Mouse (Mus musculus) small intestine, adult 2 months (tissue): ENCODE measurements around the gene Olfr514. TPM values are rescaled to one million over a fixed set of nuclear protein-coding genes. Genes with fewer than 3 reads are reported as not detected.
"Not testable (repeated sequence)": the region's sequence is repeated elsewhere in the genome, so short reads cannot be mapped to it uniquely, and the experiment has no call there.

Experiments used
- H3K27ac ChIP-seq: fragments of 200-500 bp; 2 replicates; pipeline ENCODE4 v1.5.1; 2012; ENCODE audit warnings: low read depth, low read length, control low read depth, inconsistent platforms; ENCODE audit not compliant: insufficient read depth
- H3K27me3 ChIP-seq: fragments of 200-500 bp; 2 replicates; pipeline ENCODE4 v1.6.1; 2012; ENCODE audit warnings: mild to moderate bottlenecking, moderate library complexity, low read length, inconsistent platforms; ENCODE audit not compliant: control insufficient read depth, insufficient read depth
- H3K36me3 ChIP-seq: fragments of 200-500 bp; 2 replicates; pipeline ENCODE4 v1.6.1; 2012; ENCODE audit warnings: mild to moderate bottlenecking, low read length, control low read depth, inconsistent platforms; ENCODE audit not compliant: control insufficient read depth, insufficient read depth
- H3K4me1 ChIP-seq: fragments of 200-500 bp; 2 replicates; pipeline ENCODE4 v1.6.1; 2012; ENCODE audit warnings: low read length, inconsistent platforms, mixed read lengths; ENCODE audit not compliant: control insufficient read depth, insufficient read depth, insufficient read length
- H3K4me3 ChIP-seq: fragments of 200-500 bp; 2 replicates; pipeline ENCODE4 v1.5.1; 2012; ENCODE audit warnings: low read depth, mild to moderate bottlenecking, control low read depth, inconsistent platforms, low read length, moderate library complexity
- CTCF ChIP-seq: fragments of 200-500 bp; IDR thresholded peaks from 2 replicates; pipeline ENCODE4 v1.5.1; 2012; ENCODE audit warnings: low read depth, mild to moderate bottlenecking, control low read depth, inconsistent platforms, low read length, moderate library complexity, mixed read lengths; ENCODE audit not compliant: insufficient replicate concordance, insufficient read length; ENCODE audit errors: extremely low read depth
- POLR2A ChIP-seq: fragments of 200-500 bp; IDR thresholded peaks from 2 replicates; pipeline ENCODE4 v1.6.1; 2012; ENCODE audit warnings: low read depth, mild to moderate bottlenecking, control low read depth, inconsistent platforms, low read length, moderate library complexity
- WGBS: fragments of 180-500 bp; shearing (Covaris S2); methylation state at CpG from one replicate; pipeline ENCODE4 v1.1.7; 2018; 5-methylcytosine and 5-hydroxymethylcytosine counted together
- polyA plus RNA-seq: library from polyadenylated mRNA; depleted of rRNA; stranded (reverse); fragments of >200 nt; gene quantifications from 2 replicates; pipeline ENCODE4 v1.2.3, GENCODE M21; 2012; rRNA removed

Olfr514 gene
- not detected in 2 replicates for polyA plus RNA-seq

- no peak within 1 kb of the TSS for H3K27ac ChIP-seq
- no peaks in the 10 kb centered on the region for H3K4me1 ChIP-seq
- H3K27me3 ChIP-seq: no peaks in the 10 kb centered on the region
- no peak within 1 kb of the TSS for H3K4me3 ChIP-seq
- no peaks in the 10 kb centered on the region for H3K36me3 ChIP-seq
- TF ChIP-seq CTCF (no peak), POLR2A (no peak)
Observed at GRCm38 (mm10) chr7:108825897-108826296, at the start of gene Olfr514. Gene Olfr514 (minus strand): TSS chr7:108825997.

GRCm38 (mm10) chr7:108872279-108872678 is 46.5 kb upstream of the Olfr514 start, which contains the start of gene Olfr517:
Gene Olfr517 (minus strand): TSS chr7:108872379.
- 63% methylated on average over 2 of the region's 2 CpGs for WGBS
- Histone ChIP-seq H3K4me1 (no peaks in the 10 kb centered on the region), H3K4me3 (no peak within 1 kb of the TSS), H3K36me3 (no peaks in the 10 kb centered on the region), H3K27me3 (no peaks in the 10 kb centered on the region), H3K27ac (no peak within 1 kb of the TSS)
- TF ChIP-seq CTCF: no peak
- TF ChIP-seq POLR2A: no peak

GRCm38 (mm10) chr7:108850429-108850828 is 24.6 kb upstream of the Olfr514 start, which contains the start of gene Olfr516:
Gene Olfr516 (minus strand): TSS chr7:108850529.
- no peak within 1 kb of the TSS for H3K4me3 ChIP-seq
- H3K4me1 ChIP-seq: no peaks in the 10 kb centered on the region
- H3K27ac ChIP-seq: no peak within 1 kb of the TSS
- no peaks in the 10 kb centered on the region for H3K27me3 ChIP-seq
- no peaks in the 10 kb centered on the region for H3K36me3 ChIP-seq
- TF ChIP-seq POLR2A (no peak), CTCF (no peak)
- WGBS: 83% methylated on average over 2 of the region's 2 CpGs

GRCm38 (mm10) chr7:108814593-108815215 is 11.1 kb downstream of the Olfr514 start:
- H3K27me3 ChIP-seq, H3K4me3 ChIP-seq, H3K4me1 ChIP-seq, H3K36me3 ChIP-seq, H3K27ac ChIP-seq: not testable (repeated sequence)
- WGBS: 40% methylated on average over 5 of the region's 5 CpGs

GRCm38 (mm10) chr7:108797205-108797933 is 28.4 kb downstream of the Olfr514 start:
- TF ChIP-seq CTCF: no peak
- no peak for TF ChIP-seq POLR2A
- no peak overlapping the region for H3K4me3 ChIP-seq
- WGBS: 32% methylated on average over 1 of the region's 1 CpGs

More at GRCm38 (mm10) chr7:108797205-108797933, 28.4 kb downstream of the Olfr514 start:
- Histone ChIP-seq H3K27ac (no peak overlapping the region), H3K4me1 (no peaks in the 10 kb centered on the region), H3K36me3 (no peaks in the 10 kb centered on the region), H3K27me3 (no peaks in the 10 kb centered on the region)

Other genes starting within 250 kb of the Olfr514 start
- gene Olfr506, start 215.2 kb downstream of the Olfr514 start, polyA plus RNA-seq: not detected in 2 replicates
- not detected in 2 replicates for gene Olfr507, start 204.2 kb downstream of the Olfr514 start, polyA plus RNA-seq
- gene Olfr508, start 196.0 kb downstream of the Olfr514 start, polyA plus RNA-seq: not detected in 2 replicates
- gene Olfr509, start 174.1 kb downstream of the Olfr514 start, polyA plus RNA-seq: not detected in 2 replicates
- gene Olfr510, start 159.6 kb downstream of the Olfr514 start, polyA plus RNA-seq: not detected in 2 replicates
- not detected in 2 replicates for gene Olfr512, start 112.7 kb downstream of the Olfr514 start, polyA plus RNA-seq
- gene Olfr513, start 75.0 kb downstream of the Olfr514 start, polyA plus RNA-seq: not detected in 2 replicates
- gene Olfr516, start 24.5 kb upstream of the Olfr514 start, polyA plus RNA-seq: not detected in 2 replicates
- not detected in 2 replicates for gene Olfr517, start 46.4 kb upstream of the Olfr514 start, polyA plus RNA-seq
- gene Olfr518, start 59.0 kb upstream of the Olfr514 start, polyA plus RNA-seq: not detected in 2 replicates
- not detected in 2 replicates for gene Olfr519, start 68.4 kb upstream of the Olfr514 start, polyA plus RNA-seq
- 0.03 TPM in 1 of 2 replicates, not detected in the other for gene Nlrp10, start 104.2 kb upstream of the Olfr514 start, polyA plus RNA-seq
- gene Eif3f, start 108.4 kb upstream of the Olfr514 start, polyA plus RNA-seq: 132 and 223 TPM in 2 replicates
- gene Tub, start 124.3 kb upstream of the Olfr514 start, polyA plus RNA-seq: 0.58 and 0.63 TPM in 2 replicates